ENCODE assay signal across 1 mouse cellular context in the genomic region with DNA sequence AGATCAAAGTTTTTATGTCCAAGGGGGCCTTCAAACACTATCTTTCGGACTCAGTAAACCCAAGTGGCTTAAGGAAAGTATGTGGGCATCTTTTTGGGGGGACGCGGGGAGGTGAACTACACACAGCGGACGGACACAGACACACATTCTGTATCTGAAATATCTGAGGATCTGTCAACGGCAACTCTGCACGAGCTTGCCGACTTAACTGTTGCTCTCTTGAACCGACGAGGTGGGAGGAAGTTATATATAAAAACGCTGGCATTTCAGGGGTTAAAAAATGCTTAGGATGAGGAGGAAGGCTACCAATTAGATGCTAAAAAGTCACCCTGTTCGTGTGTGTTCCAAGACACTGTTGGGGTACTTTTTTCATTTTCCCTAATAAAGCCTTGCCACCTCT.
TF ChIP-seq lines count a peak whose summit lies in the region.

No protein-coding gene starts in this region.

TF ChIP-seq in CH12.LX, 34 proteins besides CTCF, POLR2A, EP300 and RAD21 (continued from another document):
- no peak for TF ChIP-seq KAT2A (IDR thresholded peaks at IDR 0.05; ENCODE audit: insufficient replicate concordance, low read length)
- no peak for TF ChIP-seq USF2 (conservative IDR thresholded peaks at IDR 0.05; ENCODE audit: low read depth, low read length)
- no peak for TF ChIP-seq CHD2 (IDR thresholded peaks at IDR 0.05; ENCODE audit: low read length)
- TF ChIP-seq MAX (IDR thresholded peaks at IDR 0.05; ENCODE audit: low read length): no peak
TF ChIP-seq in CH12.LX: peak in this region for 0.
